Mouse (Mus musculus) lung, postnatal 4 days (tissue): ENCODE results near the gene Bcr.

Experiments
- DNase-seq, 2 experiments: peaks; one replicate each; pipeline ENCODE4 v3.0.0; 2021

The Bcr gene

GRCm38 (mm10) chr10:75134861-75135517, 74.6 kb downstream of the Bcr start:
- no peak for DNase-seq

GRCm38 (mm10) chr10:75135518-75136162, 75.2 kb downstream of the Bcr start:
- DNase-seq: no peak

GRCm38 (mm10) chr10:75137148-75137547, 76.8 kb downstream of the Bcr start:
- peak; percentile 43 to 59 for DNase-seq

- no peak for DNase-seq
Measured at GRCm38 (mm10) chr10:75145221-75145620, 84.8 kb downstream of the Bcr start.

GRCm38 (mm10) chr10:75146001-75146400, 85.6 kb downstream of the Bcr start:
- DNase-seq: peak; percentile 62 to 66

GRCm38 (mm10) chr10:75146619-75147018, 86.2 kb downstream of the Bcr start:
- DNase-seq: no peak

- DNase-seq: no peak
Measured at GRCm38 (mm10) chr10:75148295-75148694, 87.9 kb downstream of the Bcr start.

- no peak for DNase-seq
Measured at GRCm38 (mm10) chr10:75150361-75150760, 90.0 kb downstream of the Bcr start.

- DNase-seq: peak; percentile 66 to 83
Measured at GRCm38 (mm10) chr10:75151311-75151710, 90.9 kb downstream of the Bcr start.

- no peak for DNase-seq
Measured at GRCm38 (mm10) chr10:75156835-75157234, 96.4 kb downstream of the Bcr start.

GRCm38 (mm10) chr10:75157713-75158112, 97.3 kb downstream of the Bcr start:
- DNase-seq: no peak

- no peak for DNase-seq
Measured at GRCm38 (mm10) chr10:75158356-75158755, 98.0 kb downstream of the Bcr start.

GRCm38 (mm10) chr10:75160171-75160900, 99.9 kb downstream of the Bcr start:
- no peak for DNase-seq

GRCm38 (mm10) chr10:75165825-75166481, 105.6 kb downstream of the Bcr start:
- DNase-seq: peak in 1 of 2 experiments; percentile 40

GRCm38 (mm10) chr10:75166601-75167000, 106.2 kb downstream of the Bcr start:
- no peak for DNase-seq

GRCm38 (mm10) chr10:75170207-75170850, 109.9 kb downstream of the Bcr start:
- peak; percentile 60 to 62 for DNase-seq

- DNase-seq: peak; percentile 37 to 44
Measured at GRCm38 (mm10) chr10:75173056-75173455, 112.7 kb downstream of the Bcr start.

GRCm38 (mm10) chr10:75173712-75174111, 113.3 kb downstream of the Bcr start:
- DNase-seq: peak; percentile 34 to 63

GRCm38 (mm10) chr10:75176494-75176893, 116.1 kb downstream of the Bcr start:
- DNase-seq: peak; percentile 59 to 77

GRCm38 (mm10) chr10:75178911-75179310, 118.5 kb downstream of the Bcr start:
- no peak for DNase-seq

GRCm38 (mm10) chr10:75182151-75182774, 121.9 kb downstream of the Bcr start:
- peak; percentile 80 to 85 for DNase-seq

GRCm38 (mm10) chr10:75184826-75185225, 124.4 kb downstream of the Bcr start:
- DNase-seq: no peak
